Mouse (Mus musculus): Measurements from ENCODE around the gene Rcan3.

The Rcan3 gene

DNA sequence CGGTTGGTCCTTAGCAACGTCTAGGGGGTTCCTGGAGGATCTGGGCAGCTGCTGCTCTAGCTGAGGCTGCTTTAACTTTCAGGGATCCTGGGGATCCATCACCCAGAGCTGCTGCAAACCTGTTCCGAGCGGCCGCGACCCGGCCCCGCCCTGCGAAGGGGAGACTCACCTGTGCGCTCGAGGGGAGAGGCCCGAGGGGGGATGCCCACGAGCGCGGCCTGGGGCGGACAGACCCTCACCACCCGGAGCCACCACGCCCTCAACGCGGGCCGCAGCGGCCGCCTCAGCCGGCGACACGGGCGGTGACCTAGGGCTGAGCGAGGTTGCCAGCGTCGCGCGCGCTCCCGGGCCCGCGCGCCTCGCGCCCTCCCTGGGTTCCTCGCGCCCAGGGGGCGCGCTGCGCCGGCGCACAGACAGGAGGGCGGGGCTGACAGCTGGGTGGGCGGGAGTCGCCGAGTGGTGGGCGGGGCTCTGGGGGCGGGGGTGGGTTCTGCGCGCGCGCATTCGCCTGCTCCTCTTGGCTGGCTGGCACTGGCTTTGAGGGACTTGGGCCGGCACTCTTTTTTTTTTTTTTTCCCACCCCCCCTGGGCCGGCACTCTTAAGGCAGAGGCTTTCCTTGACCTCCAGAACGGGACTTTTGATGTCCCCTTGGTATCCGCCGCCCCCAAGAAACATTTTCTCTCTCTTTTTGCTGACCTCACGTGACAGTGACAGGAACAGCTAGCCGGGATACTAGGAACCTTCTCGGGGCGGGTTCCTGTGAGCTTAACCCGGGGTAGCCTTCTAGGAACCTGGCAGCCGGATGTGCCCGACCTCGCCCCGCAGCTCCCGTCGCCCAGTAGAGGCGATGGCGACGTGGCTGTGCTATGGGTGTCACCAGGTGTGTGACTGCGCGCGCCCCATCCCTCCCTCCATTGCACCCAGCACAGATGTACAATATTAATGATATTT lies at the start of gene Rcan3:
Rcan3 (minus strand) TSS at position 411 of the 952 bp plus-strand sequence.
- peak; percentile 85 for DNase-seq (ENCODE audit: low read depth, low spot score)

DNA sequence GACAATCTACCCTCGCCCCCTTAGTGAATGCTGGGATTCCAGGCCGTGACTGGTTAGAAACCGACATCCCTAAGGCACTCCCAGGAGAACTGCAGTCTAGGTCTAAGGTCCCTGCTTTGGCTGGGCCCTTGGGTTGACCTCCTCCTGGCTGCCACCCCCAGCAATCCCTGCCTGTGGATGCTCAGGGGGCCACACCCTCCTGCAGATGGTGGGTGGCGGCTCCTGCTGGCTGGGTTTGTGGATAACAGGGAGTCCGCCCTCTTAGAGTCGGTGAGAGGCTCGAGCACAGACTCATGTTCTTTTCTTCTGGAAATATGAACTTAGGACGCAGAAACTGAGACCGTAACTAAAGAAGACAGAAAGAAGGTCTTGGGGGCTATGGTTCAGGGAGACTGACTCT lies 46.7 kb upstream of the Rcan3 start:
- DNase-seq (ENCODE audit: low read depth, low spot score) = no peak

DNA sequence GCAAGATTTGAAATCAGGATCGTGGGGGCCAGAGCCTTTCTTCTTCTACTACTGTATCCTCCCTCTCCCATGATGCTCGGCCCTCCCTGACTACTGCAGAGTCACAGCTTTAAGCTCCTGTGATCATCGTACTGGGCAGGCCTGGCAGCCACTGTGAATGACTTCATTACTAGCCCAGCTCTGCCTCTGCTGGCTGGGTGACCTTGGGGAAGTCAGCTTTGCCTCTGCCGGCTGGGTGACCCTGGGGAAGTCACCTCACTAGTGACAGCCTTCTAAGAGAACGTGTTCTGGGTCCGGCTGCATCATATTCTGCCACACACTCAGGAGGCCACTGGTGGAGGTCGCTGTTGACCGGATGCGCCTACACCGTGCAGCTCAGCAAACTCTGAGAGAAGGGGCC lies 44.2 kb upstream of the Rcan3 start:
- no peak for DNase-seq (ENCODE audit: low read depth, low spot score)

DNA sequence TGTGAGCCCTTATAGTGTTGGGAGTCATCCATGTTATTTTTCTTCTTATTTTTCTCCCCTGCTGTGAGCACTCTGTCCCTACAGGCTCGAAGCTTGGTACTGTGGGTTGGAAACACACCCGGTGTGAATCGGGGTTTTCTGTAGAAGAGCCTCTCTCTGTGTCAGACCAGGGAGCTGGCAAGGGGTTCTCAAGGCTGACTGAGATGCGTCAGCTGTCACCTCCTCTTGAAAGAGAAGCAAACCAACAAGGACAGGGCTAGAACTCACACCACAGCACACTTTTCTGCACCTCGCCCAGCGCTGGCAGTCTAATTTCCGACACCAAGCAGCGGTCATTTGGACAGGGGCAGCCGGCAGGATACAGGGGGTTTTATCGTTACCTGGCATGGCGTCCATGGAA lies 29.8 kb upstream of the Rcan3 start:
- DNase-seq (ENCODE audit: low read depth, low spot score) = no peak

DNA sequence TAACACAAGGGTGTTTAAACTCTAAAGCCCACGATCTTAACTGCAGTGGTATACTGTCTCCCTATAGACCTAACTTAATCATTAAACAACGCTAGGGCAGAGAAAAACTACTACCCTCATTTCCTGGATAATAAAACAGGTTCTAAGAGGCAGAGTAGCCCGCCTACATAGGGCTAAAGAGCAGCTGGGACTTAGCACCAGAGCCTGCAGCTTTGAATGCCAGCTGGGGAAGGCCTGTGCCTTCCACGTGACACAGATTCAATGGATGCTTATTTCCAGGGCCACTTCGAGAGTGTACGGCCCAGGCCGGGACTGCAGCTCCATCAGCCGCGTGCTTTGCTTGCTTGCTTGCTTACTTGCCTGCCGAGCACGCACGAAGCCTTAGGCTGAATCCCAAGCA lies 19.9 kb upstream of the Rcan3 start:
- no peak for DNase-seq (ENCODE audit: low read depth, low spot score)

DNA sequence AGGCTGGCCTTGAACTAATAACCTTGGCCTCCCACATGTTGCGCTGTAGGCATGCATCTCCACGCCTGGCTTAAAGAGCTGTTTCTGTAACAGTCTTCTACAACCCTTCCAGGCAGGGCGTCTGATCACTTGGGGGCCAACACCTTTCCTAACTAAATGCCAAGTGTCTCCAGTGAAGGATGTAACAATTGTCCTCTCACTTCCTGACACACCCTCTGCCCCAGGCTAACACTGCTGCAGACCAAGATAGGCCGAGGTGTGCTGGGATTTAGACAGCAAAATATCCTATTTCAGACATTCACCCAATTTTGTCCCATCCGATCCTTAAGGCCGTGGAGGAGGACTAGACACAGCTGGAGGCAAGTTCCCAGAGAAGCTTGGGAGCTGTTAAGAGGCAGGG lies 19.5 kb upstream of the Rcan3 start:
- DNase-seq (ENCODE audit: low read depth, low spot score) = no peak

DNA sequence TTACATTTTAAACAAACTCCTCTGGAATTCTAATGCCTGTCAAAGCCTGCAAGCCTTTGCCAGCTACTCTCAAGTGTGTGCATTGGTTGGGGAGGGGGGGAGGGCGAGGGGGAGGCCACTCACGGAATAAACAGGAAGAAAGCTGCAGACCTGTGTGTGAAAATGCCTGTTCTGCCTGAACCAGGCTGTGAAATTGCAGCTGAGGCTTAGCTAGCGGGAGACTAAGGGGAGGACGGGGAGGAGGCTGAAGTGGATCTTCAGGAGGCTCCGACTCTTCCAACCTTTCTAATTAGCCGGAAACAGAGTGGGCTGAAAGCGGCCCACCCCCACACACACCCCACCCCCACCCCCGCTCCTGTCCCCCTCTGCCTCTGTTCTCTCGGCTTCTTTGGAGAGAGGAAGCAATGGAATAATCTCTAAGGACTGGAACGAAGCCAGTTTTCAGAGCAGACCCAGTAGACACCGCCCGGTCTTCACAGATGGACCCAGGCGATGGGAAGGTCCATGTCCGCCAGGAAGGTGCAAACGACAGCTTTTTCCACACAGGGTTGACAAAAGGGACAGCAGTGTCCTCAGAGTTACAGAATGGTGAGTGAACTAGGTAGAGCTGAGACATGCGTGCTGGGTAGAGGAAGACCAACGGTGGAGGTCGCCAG lies 17.8 kb upstream of the Rcan3 start:
- no peak for DNase-seq (ENCODE audit: low read depth, low spot score)

DNA sequence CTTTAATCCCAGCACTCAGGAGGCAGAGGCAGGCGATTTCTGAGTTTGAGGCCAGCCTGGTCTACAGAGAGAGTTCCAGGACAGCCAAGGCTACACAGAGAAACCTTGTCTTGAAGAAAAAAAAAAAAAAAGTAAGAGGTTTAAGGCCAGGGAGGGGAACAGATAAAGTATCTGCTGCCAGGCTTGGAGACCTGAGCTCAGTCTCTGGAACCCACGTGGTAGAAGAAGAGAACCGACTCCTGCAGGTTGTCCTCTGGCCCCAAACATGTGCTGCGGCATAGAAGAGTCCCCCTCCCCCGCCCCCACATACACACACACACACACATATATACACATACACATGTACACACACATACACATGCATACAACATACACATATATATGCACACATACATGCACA lies 8.8 kb upstream of the Rcan3 start:
- DNase-seq (ENCODE audit: low read depth, low spot score) = no peak

DNA sequence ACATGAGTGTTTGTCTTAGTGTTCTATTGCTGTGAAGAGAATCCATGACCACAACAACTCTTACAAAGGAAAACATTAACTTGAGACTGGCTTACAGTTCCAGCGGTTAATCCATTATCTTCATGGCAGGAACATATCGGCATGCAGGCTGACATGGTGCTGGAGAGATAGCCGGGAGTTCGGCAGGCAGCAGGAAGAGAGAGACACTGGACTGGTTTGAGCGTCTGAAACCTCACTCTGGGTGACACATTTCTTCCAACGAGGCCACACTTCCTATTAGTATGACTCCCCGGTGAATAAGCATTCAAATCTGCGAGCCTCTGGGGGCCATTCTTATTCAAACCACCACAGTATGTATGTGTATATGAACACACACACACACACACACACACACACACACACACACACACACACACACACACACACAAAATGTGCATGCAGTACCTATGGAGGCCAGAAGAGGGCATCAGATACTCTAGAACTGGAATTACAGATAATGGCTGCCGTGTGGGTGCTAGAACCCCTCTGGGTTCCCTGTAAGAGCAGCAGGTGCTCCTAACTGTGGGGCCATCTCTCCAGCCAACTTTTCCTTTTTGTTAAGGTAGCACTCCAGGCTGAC lies 6.4 kb upstream of the Rcan3 start:
- peak; percentile 51 for DNase-seq (ENCODE audit: low read depth, low spot score)

DNA sequence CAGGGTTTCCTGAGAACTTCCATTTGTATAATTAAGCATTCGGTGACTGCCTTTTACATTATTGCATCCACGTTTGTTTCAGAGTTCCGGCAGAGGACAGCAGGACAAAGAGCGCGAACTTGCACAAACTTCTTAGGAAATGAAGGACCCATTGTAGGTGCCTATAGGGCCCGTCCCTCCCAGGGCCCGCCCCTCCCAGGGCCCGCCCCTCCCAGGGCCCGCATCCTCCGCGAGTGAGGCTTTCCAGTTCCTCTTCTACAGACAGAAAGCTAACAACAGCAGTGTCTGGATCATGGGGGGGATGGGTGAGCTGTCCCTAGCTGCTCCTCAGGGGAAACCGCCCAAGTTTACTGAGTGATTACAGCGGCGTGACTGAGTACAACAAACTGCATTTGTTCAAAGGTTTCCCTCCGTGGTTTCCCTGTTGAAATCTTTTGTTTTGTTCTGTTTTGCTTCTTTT lies 5.6 kb upstream of the Rcan3 start:
- peak; percentile 48 for DNase-seq (ENCODE audit: low read depth, low spot score)

DNA sequence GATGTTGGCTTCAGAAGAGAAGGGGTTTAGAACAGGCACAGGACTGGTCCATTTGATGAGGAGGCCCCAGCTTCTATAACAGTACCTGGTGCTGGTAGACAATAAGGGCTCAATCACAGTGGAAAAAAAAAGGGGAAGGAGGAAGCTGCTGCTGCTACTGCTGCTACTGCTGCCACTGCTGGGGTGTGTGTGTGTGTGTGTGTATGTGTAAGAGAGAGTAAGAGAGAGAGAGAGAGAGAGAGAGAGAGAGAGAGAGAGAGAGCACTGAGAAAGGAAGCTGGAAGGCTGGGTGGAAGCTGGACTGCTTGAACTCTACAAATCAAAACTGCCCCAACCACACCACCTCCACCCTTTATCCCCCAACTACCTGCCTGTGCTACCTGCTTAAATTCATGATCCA lies 4.3 kb upstream of the Rcan3 start:
- DNase-seq (ENCODE audit: low read depth, low spot score) = no peak

DNA sequence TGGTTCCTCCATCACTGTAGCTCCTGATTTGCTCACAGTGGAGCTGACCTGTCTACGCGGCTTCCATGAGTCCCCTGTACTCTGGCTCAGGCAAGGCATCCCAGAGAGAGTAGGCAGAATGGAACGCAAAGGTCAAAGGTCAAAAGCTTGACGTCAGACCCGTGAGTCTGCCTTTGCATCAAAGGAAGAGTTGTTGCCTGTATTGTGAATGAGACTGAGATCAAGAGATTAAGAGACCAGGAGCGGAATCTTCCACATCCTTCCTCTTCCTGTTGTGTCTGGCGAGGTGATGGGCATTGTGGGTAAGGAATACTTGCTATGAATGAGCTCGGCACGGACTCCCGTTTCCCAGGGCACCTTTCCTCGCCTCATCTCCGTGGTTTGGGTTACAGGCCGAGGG lies 2.6 kb upstream of the Rcan3 start:
- DNase-seq (ENCODE audit: low read depth, low spot score) = no peak

DNA sequence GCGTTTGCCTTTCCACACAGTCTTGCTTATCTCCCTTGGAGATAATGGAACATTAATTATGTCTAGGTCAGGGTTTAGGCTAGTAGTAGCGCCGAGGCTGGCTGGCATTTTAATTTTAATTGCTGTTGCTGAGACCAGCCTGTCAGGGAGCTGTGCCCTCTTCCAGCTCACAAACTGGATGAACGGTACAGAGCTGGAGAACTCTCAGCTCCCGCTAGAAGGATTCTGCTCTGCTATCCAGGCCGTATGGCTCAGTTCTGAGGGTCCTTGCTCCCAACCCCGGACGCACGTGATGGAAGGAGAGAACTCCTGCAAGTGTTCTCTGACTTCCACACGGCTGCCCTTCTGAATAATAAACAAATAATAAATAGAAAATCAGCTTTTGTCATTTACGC lies 739 bp upstream of the Rcan3 start:
- no peak for DNase-seq (ENCODE audit: low read depth, low spot score)

DNA sequence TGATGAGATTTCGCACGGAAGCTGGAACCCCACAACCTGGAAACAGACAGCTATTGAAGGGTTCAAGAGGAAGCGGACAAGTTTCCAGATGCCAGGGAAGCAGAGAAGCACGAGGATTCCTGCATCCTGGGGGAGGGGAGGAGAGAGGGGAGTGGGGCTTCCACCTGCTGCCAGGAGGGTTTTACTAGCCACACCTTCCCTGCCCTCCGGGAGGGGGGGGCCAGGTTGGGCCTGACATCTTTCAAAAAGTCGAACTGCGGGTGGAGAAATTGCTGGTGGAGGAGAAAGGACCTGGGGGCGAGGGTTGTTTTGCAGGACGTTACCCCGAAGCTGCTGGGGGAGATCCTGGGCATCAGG lies 589 bp downstream of the Rcan3 start:
- DNase-seq (ENCODE audit: low read depth, low spot score) = no peak

DNA sequence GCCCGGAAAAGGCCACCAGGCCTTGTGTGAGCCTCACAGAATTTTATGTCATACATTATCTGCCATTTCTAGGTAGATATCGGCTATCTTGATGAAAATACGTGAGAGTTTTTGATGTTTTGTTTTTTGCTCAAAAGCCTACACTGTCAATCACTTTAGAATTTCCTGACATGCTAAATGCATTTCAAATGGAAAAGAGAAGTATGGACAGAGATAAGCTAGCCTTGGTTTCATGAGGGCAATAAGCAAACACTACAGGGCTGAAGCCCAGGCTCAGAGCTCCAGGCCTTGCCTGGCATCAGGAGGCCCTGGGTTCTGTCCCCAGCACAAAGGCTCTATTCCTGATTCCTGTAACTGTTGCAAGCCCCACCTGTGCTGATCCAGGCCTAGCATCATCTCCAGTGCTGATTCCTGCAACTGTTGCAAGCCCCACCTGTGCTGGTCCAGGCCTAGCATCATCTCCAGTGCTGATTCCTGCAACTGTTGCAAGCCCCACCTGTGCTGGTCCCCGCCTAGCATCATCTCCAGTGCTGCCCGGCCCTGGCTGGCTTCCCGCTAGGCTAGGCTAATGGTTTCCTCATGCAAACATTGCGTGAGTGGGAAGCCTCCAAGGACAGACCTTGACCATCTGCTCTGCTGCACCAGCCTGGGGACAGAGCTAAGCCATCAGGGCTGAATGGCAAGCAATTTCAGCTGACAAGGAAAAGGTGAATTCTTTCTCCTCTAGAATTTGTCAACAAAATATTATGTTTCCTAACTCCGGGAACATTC lies 3.5 kb downstream of the Rcan3 start:
- DNase-seq (ENCODE audit: low read depth, low spot score) = no peak

DNA sequence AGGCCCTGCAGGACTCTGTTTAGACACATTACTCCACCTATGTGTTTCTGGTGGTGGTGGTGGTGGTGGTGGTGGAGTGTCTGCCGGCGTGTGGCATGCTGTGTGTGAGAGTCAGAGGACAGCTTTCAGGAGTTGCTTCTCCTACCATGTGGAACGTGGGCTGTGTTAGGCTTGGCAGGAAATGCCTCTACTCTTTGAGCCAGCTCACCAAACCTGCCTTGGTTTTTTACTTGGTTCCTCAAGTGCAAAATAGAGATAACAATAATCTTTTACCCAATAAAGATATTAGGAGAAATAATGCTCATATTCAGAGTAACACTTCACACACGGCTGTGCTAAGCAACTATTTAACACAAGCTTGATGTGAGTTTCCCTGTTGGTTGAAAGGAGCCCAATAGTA lies 4.3 kb downstream of the Rcan3 start:
- DNase-seq (ENCODE audit: low read depth, low spot score) = no peak

DNA sequence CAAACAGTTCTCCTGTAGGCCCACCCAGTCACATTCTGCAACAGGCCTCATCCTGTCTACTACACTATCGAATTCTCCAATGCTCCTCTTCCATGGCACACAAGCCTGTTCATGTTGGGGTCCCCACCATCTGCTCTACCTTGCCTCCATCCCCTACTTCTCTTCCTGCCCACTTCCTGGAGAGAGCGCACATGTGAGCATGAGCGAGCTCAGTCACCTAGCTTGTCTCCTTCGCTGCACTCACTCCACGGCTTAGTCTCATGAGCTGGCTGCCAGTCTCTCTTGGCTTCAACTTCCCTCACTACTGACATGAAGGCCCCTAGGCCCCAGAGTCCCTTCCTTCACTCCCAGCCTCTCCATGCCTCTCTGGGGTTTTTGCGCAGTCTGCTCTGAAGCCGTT lies 7.1 kb downstream of the Rcan3 start:
- DNase-seq (ENCODE audit: low read depth, low spot score) = no peak

DNA sequence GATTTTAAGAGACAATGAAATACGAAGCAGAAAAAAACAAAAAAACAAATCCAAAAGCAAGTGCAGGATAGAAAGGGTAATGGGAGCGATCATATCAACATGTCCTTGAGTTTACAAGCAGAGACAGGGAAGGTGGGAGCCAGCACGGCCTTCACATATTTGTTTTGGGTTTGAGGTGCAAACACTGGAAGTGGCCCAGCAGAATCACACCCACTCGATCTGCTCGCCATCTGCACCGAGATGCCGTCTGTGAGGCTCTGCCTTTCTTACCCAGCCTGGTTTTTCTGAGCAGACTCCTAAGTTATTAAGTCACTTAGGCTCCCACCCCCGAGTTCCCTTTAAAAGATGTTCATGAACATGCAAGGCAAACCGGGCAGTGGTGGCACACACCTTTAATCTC lies 8.0 kb downstream of the Rcan3 start:
- no peak for DNase-seq (ENCODE audit: low read depth, low spot score)

DNA sequence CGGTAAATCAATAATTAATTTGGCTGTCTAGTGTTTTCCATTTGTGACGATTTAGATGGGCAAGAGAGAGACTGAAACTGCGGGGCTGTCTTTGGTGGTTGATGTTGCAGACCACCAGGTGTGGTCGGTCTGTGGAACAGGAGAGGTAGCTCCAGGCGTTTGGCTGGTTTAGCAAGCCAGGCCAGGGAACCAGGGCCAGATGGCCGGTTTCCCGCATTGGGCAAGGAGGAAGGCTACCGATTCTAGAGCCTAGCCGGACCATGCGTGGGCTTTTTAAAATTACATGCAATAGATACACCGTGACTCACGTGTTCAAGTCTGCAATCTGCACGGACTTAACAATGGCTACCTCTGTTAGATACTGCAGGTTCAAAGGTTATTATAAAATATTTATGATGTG lies 12.7 kb downstream of the Rcan3 start:
- DNase-seq (ENCODE audit: low read depth, low spot score) = no peak

DNA sequence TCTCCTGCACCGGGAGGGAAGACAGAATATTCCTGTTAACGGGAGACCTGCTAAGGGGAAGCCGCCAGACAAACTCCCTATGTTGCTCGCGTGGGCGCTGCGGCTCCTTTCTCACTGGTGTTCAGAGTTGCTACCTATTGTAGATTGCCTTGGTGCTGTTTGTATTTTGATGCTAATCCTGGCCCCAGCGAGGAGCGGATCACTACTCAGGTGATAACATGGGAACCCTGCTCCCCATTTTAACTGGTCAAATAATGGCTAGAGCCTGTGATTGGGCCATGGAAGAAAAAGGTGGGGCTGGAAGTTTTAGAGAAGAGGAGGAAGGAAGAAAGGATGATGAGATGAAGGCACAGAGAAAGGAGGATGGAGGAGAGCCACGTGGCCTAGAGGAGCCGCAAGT lies 13.2 kb downstream of the Rcan3 start:
- DNase-seq (ENCODE audit: low read depth, low spot score) = no peak

DNA sequence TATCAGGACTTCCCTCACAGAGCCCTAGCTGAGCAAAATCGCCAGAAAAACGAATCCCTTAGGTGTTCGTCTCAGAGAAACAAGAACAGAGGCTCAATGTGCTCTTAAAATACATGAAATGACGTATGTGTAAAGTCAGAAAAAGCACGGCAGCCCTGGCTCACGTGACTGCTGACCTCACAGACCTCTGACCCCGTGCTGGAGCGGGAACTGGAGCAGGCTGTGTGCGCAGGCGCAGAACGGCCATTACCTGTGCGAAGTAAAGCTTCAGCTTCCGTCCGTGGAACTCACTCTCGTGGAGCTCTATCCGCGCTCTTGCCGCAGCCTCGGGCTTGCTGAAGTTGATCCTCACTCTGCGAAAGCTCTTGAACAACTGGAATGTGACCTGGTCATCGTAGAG lies 13.7 kb downstream of the Rcan3 start:
- no peak for DNase-seq (ENCODE audit: low read depth, low spot score)

DNA sequence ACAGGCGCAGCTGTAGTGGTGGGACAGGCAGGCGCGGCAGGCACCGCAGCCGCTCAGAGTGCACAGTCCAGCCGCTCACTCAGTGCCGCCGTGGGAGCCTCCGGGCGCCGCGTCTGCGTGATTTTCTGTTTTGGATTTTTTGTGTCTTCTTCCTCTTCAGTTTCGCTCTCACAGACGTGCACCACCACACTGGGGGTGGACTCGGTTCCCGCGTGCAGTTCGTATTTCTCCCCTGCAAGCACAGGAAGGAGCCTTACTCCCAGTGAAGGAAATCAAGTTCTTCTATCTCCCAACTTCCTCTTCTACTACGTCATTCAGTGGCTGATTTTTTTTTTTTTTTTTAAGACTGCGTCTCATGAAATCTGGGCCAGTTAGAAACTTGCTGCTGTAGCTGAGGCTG lies 17.3 kb downstream of the Rcan3 start:
- DNase-seq (ENCODE audit: low read depth, low spot score) = no peak

Data from forelimb bud, embryonic 11.5 days (tissue).